Mouse (Mus musculus) neural tube, embryonic 11.5 days (tissue): ENCODE results near the gene Slit3. TPM values are rescaled to one million over a fixed set of nuclear protein-coding genes. Genes with fewer than 3 reads are reported as not detected.

ENCODE experiments used
- ATAC-seq: fragments of 200-750 bp; cut with Nextera tagmentation; 2 replicates; pipeline ENCODE4 v1.8.0; 2017; ENCODE audit warnings: moderate number of reproducible peaks, mild to moderate bottlenecking, moderate TSS enrichment, moderate library complexity; ENCODE audit not compliant: insufficient read depth, low FRiP score, low TSS enrichment
- DNase-seq: peaks from one replicate; pipeline ENCODE4 v3.0.0-alpha.2; 2015; ENCODE audit warnings: low spot score
- H3K27ac ChIP-seq: fragments of 300-500 bp; sonication (generic); 2 replicates; pipeline ENCODE4 v1.5.1; 2014; ENCODE audit warnings: low read depth, mild to moderate bottlenecking, low read length
- H3K27me3 ChIP-seq: fragments of 300-500 bp; sonication (generic); 2 replicates; pipeline ENCODE4 v1.6.1; 2014; ENCODE audit warnings: mild to moderate bottlenecking, low read length, mixed read lengths; ENCODE audit not compliant: control insufficient read depth, insufficient read depth
- H3K36me3 ChIP-seq: fragments of 300-500 bp; sonication (generic); 2 replicates; pipeline ENCODE4 v1.6.1; 2014; ENCODE audit warnings: mild to moderate bottlenecking, low read length, moderate library complexity, mixed read lengths; ENCODE audit not compliant: control insufficient read depth, insufficient read depth
- H3K4me1 ChIP-seq: fragments of 300-500 bp; sonication (generic); 2 replicates; pipeline ENCODE4 v1.6.1; 2014; ENCODE audit warnings: low read length, mixed read lengths; ENCODE audit not compliant: control insufficient read depth, insufficient read depth
- H3K4me2 ChIP-seq: fragments of 300-500 bp; sonication (generic); 2 replicates; pipeline ENCODE4 v1.6.1; 2014; ENCODE audit warnings: low read depth, mild to moderate bottlenecking, moderate library complexity
- H3K4me3 ChIP-seq: fragments of 300-500 bp; sonication (generic); 2 replicates; pipeline ENCODE4 v1.5.1; 2014; ENCODE audit warnings: low read depth, low read length
- H3K9ac ChIP-seq: fragments of 300-500 bp; sonication (generic); 2 replicates; pipeline ENCODE4 v1.6.1; 2014; ENCODE audit warnings: mild to moderate bottlenecking, low read length
- H3K9me3 ChIP-seq: fragments of 300-500 bp; sonication (generic); 2 replicates; pipeline ENCODE4 v1.6.1; 2016; ENCODE audit warnings: low read length; ENCODE audit not compliant: control insufficient read depth
- WGBS: fragments of 180-500 bp; shearing (Covaris S2); extraction: QIAGEN DNeasy Blood & Tissue Kit; methylation state at CpG from one replicate; pipeline ENCODE4 v1.1.7; 2014; 5-methylcytosine and 5-hydroxymethylcytosine counted together
- polyA plus RNA-seq: library from polyadenylated mRNA; unstranded; fragments of >200 nt; fragmentation: Nextera tagmentation; extraction: Ambion mirVana; gene quantifications from 2 replicates; pipeline ENCODE4 v1.2.1, GENCODE M21; 2014

Gene Slit3
- polyA plus RNA-seq, 1 experiment from 2014 or later = 41.3 TPM

- DNase-seq (no peak), ATAC-seq (no peak)
- no peak overlapping the region for H3K27ac ChIP-seq
- H3K9me3 ChIP-seq = no peaks in the 10 kb centered on the region
- 75% methylated on average over 6 of the region's 6 CpGs for WGBS
- H3K4me1 ChIP-seq = no peaks in the 10 kb centered on the region
- H3K4me2 ChIP-seq = no peak overlapping the region
- no peak overlapping the region for H3K9ac ChIP-seq
- H3K4me3 ChIP-seq = no peak overlapping the region
- H3K36me3 ChIP-seq = no peaks in the 10 kb centered on the region
- H3K27me3 ChIP-seq = no peaks in the 10 kb centered on the region
These were observed 444.3 kb downstream of the Slit3 start for GRCm38 (mm10) chr11:35565322-35565721.

DNA sequence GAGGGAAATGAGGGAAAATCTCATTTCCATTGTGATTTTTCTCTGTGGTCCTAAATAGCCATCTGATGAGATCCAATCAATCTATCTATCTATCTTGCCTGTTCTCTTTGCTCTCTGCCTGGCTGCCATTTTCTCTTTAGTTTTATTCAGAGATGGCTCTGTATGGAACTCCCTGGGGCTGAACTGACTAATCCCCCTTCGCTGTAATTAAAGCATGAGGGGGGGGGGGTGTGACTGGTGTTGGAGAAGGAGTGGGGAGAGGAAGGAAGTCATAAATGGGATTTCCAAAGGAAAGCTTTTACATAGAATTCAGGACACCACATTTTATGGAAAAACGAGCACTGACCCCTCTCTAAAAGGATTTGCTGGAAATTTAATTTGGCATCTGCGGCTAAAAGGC, 445.7 kb downstream of the Slit3 start:
- H3K9ac ChIP-seq = no peak overlapping the region
- WGBS = 67% methylated on average over 3 of the region's 3 CpGs

DNA sequence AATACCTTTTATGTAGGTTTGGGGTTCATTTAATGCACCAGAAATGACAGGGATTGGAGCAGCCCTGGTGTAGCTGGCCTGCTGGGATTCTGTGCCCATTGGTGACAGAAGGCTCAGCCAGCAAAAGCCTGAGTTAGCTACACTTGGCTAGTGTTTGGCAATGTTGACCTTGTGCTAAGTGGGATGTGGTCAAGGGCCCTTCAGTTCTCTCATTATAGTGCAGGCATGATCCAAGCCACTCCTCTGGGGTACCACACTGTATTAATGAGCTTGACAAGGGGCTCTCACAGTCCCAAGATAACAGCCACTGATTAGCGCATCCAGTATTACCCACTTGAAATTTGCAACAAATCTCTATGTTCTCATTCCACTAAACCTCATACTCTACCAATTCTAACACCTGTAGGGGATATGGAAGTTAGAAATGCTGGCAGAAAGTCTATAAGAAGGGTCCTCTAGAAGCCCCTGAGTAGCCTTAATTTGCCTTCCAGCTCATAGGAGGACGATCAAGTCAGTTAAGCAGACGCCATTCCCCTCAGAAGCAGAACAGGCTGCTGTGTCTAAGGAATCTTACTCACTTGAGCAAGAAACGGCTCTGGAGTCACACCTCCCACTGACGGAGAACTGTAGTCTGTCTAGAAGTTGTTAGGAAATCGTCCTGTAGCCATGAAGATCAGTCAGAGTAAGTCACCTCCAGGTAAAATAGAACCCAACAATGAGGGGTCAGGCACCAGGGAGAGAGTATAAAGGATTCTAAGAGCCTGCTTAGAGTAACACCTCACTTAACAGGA, 448.3 kb downstream of the Slit3 start:
- ATAC-seq (no peak), DNase-seq (no peak)
- Histone ChIP-seq H3K4me2 (no peak overlapping the region), H3K27me3 (no peaks in the 10 kb centered on the region), H3K4me1 (0 out of 2 replicates have a peak, but pooled peaks cover 3% of the 10 kb centered on the region), H3K36me3 (no peaks in the 10 kb centered on the region), H3K9ac (no peak overlapping the region), H3K4me3 (no peak overlapping the region), H3K27ac (no peak overlapping the region), H3K9me3 (no peaks in the 10 kb centered on the region)
- WGBS = 80% methylated on average over 6 of the region's 6 CpGs

More for the DNA sequence above, 445.7 kb downstream of the Slit3 start:
- H3K27me3 ChIP-seq = no peaks in the 10 kb centered on the region
- no peak overlapping the region for H3K27ac ChIP-seq
- DNase-seq (no peak), ATAC-seq (no peak)
- no peak overlapping the region for H3K4me2 ChIP-seq
- H3K9me3 ChIP-seq = no peaks in the 10 kb centered on the region
- no peaks in the 10 kb centered on the region for H3K4me1 ChIP-seq
- H3K36me3 ChIP-seq = no peaks in the 10 kb centered on the region
- no peak overlapping the region for H3K4me3 ChIP-seq

- H3K4me2 ChIP-seq = no peak overlapping the region
- no peak for DNase-seq
- 0 out of 2 replicates have a peak, but pooled peaks cover 3% of the 10 kb centered on the region for H3K4me1 ChIP-seq
- no peak overlapping the region for H3K4me3 ChIP-seq
- no peak overlapping the region for H3K27ac ChIP-seq
- H3K9me3 ChIP-seq = no peaks in the 10 kb centered on the region
- H3K27me3 ChIP-seq = no peaks in the 10 kb centered on the region
- H3K36me3 ChIP-seq = no peaks in the 10 kb centered on the region
- H3K9ac ChIP-seq = no peak overlapping the region
- ATAC-seq = no peak
- 74% methylated on average over 11 of the region's 11 CpGs for WGBS
These were observed 448.9 kb downstream of the Slit3 start for GRCm38 (mm10) chr11:35569957-35570356.

DNA sequence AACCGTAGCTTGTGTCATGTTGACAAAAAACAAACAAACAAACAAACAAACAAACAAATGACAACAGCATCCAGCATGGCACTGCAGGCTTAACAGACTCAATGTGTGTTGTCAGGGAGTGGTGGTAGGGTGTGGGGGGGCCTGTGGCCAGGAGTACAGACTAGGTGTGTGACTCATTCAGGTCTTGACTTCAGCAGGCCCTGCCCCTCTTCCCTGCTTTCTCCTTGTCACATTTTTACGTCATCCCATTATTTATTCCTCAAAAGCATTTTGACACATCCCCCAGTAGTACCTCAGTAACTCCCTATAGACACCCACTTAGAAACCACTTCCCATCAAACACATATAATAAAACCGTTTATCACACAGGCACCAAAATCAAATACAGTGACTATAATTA, 450.9 kb downstream of the Slit3 start:
- Histone ChIP-seq H3K4me3 (no peak overlapping the region), H3K4me2 (no peak overlapping the region), H3K4me1 (0 out of 2 replicates have a peak, but pooled peaks cover 3% of the 10 kb centered on the region), H3K9me3 (no peaks in the 10 kb centered on the region), H3K9ac (no peak overlapping the region), H3K36me3 (no peaks in the 10 kb centered on the region), H3K27ac (no peak overlapping the region), H3K27me3 (no peaks in the 10 kb centered on the region)
- no peak for DNase-seq
- no peak for ATAC-seq
- 93% methylated on average over 3 of the region's 3 CpGs for WGBS

DNA sequence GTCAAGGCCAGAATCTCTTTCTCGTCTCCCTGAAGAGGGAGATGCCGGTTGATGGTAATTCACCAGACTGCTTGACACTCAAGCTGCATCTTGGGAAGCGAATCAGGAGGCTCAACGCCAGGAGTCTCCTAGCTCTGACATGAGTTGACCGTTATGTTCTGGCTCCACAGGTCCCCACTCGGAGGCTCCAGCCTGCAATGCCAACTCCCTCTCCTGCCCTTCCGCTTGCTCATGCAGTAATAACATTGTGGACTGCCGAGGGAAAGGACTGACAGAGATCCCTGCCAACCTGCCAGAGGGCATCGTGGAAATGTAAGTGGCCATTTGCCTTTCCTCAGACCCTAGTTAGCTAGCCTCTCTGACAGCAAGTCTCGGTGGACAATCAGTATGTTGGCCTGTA, 457.8 kb downstream of the Slit3 start:
- DNase-seq (no peak), ATAC-seq (no peak)
- no peak overlapping the region for H3K4me2 ChIP-seq
- H3K27ac ChIP-seq = no peak overlapping the region
- H3K27me3 ChIP-seq = no peaks in the 10 kb centered on the region
- H3K36me3 ChIP-seq = no peaks in the 10 kb centered on the region
- H3K9me3 ChIP-seq = no peaks in the 10 kb centered on the region
- H3K4me3 ChIP-seq = no peak overlapping the region
- H3K4me1 ChIP-seq = no peaks in the 10 kb centered on the region
- H3K9ac ChIP-seq = no peak overlapping the region
- WGBS = 94% methylated on average over 10 of the region's 10 CpGs

GRCm38 (mm10) chr11:35582591-35582990, 461.6 kb downstream of the Slit3 start:
- 85% methylated on average over 5 of the region's 5 CpGs for WGBS
- no peak overlapping the region for H3K4me2 ChIP-seq
- no peak for ATAC-seq
- DNase-seq = no peak
- no peak overlapping the region for H3K27ac ChIP-seq
- no peaks in the 10 kb centered on the region for H3K9me3 ChIP-seq
- no peaks in the 10 kb centered on the region for H3K36me3 ChIP-seq
- no peak overlapping the region for H3K4me3 ChIP-seq
- H3K9ac ChIP-seq = no peak overlapping the region
- no peaks in the 10 kb centered on the region for H3K4me1 ChIP-seq
- no peaks in the 10 kb centered on the region for H3K27me3 ChIP-seq

- DNase-seq (no peak), ATAC-seq (no peak)
- H3K27ac ChIP-seq = no peak overlapping the region
- no peaks in the 10 kb centered on the region for H3K9me3 ChIP-seq
- H3K9ac ChIP-seq = no peak overlapping the region
- no peaks in the 10 kb centered on the region for H3K27me3 ChIP-seq
- H3K4me2 ChIP-seq = no peak overlapping the region
- no peaks in the 10 kb centered on the region for H3K36me3 ChIP-seq
- WGBS = 93% methylated on average over 7 of the region's 7 CpGs
- H3K4me1 ChIP-seq = no peaks in the 10 kb centered on the region
- H3K4me3 ChIP-seq = no peak overlapping the region
These were observed 462.6 kb downstream of the Slit3 start for GRCm38 (mm10) chr11:35583633-35584032.
